Mouse (Mus musculus) frontal cortex, postnatal 25 days (tissue): ENCODE data around the gene Cd300lg.

Experiments used
- DNase-seq, 2 experiments: peaks; one replicate each; pipeline ENCODE4 v3.0.0; 2022; ENCODE audit warnings: low spot score in 2 of 2

The Cd300lg gene

GRCm38 (mm10) chr11:102025991-102026660, 15.2 kb upstream of the Cd300lg start:
- no peak for DNase-seq

DNA sequence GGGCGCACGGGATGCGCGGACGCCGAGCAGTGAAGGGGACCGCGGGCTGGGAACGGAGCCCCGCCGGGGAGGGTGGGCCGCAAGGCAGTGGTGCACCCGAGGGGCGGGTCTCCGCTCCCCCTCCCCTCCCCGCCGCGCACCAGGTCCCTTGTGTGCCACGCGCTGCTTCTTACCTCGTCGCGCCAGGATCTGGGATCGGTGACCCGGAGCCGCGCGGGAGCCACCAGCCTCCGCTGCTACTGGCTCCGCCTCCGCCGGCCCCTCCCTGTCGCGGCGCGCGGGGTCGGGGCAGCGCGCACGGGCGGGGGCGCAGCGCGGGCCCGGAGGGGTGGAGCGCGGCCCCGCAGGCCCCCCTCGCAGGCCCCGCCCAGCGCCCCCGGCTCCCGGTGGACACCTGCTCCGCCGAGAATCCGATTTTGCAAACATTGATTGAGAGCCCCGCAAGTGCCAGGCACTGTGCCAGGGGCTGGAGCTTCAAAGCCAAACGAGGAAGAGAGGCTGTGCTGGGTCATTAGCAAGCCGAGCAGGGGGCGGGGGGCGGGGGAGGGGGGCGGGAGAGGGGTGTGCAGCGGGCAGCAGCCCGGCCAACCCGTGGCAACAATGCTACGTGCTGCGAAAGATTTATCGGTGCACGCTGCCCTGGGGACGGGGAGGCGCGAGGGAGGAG, 14.5 kb upstream of the Cd300lg start:
- DNase-seq: peak in 1 of 2 experiments; percentile 35

- no peak for DNase-seq
Observed at GRCm38 (mm10) chr11:102027361-102028017, 13.8 kb upstream of the Cd300lg start.

DNA sequence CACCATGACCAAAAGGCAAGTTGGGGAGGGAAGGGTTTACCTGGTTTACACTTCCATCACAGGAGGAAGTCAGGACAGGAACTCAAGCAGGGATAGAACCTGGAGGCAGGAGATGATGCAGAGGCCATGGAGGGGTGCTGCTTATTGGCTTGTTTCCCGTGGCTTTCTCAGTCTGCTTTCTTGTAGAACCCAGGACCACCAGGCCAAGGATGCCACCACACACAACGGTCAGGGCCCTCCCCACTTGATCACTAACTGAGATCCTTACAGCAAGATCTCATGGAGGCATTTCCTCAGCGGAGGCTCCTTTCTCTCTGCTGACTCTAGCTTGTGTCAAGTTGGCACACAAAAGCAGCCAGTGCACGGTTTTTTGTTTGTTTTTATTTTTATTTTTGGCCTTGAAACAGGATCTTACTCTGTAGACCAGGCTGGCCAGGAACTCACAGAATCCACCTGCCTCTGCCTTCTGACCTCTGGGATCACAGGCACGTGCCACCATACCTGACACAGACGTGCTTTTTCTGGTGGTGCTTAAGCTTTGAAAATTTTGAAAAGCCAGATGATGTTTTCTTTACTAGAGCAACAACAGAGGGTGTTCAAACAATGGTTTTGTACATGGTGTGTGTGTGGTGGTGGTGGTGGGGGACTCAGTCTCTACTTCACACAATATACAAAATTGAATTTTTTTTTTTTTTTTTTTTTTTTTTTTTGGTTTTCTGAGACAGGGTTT, 13.1 kb upstream of the Cd300lg start, which contains the start of gene Mpp3:
Gene Mpp3, minus strand, starts transcription at position 375 of the 730 bp plus-strand sequence.
- DNase-seq: no peak

GRCm38 (mm10) chr11:102029304-102029703, 12.0 kb upstream of the Cd300lg start:
- DNase-seq: no peak

DNA sequence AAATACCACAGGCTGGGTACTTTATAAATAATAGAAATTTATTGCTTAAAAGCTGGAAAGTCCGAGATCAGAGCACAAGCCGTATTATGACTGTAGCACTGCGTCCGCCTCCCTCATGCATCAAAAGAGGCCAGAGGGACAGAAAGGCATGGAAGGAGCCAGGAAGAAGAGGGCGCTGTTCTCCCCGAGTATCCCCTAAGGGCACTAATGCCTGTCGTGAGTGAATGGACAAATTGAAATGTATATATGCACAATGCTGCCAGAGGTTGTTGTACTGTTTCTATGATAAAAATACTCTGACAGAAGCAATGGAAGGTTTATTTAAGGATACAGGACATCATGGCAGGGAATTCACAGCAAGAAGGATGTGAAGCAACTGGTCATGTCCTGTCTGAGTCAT, 11.3 kb upstream of the Cd300lg start:
- no peak for DNase-seq

DNA sequence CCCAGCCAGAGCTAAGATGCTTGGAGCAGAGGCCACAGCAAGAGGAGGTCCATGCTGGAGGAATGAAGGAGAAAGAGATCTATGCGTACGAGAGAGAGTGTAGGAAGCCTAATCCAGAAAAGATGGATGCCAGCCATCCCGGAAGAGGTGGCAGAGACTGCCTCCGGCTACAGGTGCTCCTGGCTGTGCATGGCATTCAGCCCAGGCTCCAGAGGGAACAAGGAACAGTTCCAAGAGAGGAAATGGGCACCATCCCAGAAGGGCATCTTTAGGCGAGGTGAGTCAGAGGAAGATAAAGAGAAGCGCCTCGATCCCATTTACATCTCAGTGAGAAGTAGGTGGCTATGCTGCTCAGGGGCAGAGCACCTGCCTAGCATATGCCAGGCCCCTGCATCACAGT, 10.2 kb upstream of the Cd300lg start:
- DNase-seq: no peak

GRCm38 (mm10) chr11:102033055-102033591, 8.2 kb upstream of the Cd300lg start:
- DNase-seq: no peak

DNA sequence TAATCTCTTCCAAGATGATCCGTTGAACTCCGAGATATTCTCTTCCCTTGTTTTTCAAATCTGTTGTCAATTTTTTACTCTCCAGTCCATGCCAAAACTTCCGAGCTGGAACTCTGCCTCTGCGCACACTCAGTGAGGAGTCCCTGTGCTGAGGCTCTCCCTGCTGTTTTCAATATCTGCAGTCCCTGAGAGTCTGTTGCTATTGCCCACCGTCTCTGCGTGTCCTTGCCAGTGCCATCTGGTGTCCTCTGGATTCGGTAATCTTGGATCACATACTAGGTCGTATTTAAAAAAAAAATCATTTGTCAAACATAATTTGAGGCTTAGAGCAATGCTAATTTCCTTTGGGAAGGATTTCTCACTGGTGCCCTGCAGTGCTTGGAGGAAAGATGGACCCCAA, 6.4 kb upstream of the Cd300lg start:
- no peak for DNase-seq

DNA sequence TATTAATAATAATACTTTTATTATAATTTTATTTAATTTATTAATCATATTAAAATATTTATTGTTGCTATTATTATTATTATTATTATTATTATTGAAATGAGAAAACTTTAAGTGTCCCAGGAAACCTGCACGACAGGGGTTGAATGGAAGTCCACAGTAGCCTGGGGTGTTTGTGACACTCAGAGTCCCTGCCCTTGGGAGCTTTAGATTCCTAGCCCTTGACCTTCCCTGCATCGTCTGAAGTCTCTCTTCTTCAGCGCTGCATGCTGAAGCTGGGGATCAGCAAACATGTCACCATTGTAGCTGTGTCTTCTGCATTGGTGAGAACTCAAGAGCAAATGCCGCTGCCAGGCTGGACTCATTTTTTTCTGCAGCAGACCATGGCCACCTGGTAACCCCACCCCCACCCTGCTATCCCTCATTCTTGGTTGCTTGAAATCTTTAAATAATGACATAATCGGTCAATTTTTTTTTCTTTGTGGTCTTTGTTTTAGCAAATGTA, 5.8 kb upstream of the Cd300lg start:
- DNase-seq: no peak

- no peak for DNase-seq
Observed at GRCm38 (mm10) chr11:102036336-102036735, 5.0 kb upstream of the Cd300lg start.

GRCm38 (mm10) chr11:102037789-102038188, 3.5 kb upstream of the Cd300lg start:
- DNase-seq: no peak

GRCm38 (mm10) chr11:102039487-102040137, 1.7 kb upstream of the Cd300lg start:
- DNase-seq: no peak

DNA sequence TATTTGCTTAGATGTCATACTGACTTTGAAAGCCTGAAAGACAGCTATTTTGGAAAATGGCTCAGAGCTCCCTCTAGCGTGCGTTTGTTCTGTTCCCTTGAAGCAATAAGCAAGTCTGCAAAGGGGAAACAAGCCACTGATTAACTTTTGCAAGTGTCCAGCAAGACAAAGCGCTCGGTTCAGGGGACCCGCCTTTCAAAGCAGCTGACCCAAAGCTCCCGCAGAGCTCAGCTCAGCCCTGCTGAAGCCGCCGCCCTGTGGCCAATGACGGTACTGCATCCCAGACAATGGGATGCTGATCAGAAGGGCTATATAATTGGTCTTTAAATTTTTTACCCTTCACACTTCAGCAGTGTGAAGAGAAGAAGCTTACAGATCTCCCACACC, 1.2 kb upstream of the Cd300lg start:
- peak; percentile 65 to 66 for DNase-seq

DNA sequence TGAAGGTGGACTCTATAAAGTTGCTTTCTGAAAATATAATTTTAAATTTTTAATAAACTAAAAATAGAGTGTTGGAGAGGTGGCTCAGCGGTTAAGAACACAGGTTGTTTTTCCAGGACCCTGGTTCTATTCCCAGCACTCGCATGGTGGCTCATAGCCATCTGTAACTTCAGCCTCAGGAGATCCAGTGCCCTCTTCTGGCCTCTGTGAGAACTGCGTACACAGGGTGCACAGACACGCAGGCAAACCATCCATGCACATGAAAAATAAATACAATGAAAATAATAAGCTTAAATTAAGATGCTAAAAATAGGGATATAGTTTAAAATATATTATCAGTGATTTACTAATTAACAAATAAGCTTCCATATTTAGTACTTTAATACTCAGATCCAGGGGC, 663 bp upstream of the Cd300lg start:
- no peak for DNase-seq

DNA sequence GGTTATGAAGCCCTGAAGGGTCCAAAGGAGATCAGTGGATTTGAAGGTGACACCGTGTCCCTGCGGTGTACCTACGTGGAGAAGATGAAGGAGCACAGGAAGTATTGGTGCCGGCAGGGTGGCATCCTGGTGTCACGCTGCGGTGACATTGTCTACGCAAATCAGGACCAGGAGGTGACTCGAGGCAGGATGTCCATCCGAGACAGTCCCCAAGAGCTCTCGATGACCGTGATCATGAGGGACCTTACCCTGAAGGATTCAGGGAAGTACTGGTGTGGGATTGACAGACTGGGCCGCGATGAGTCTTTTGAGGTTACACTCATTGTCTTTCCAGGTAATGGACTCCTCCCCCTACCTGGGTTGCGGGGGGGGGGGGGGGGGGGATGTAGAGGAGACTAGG, 1.7 kb downstream of the Cd300lg start:
- no peak for DNase-seq

- DNase-seq: no peak
Observed at GRCm38 (mm10) chr11:102043381-102043780, 2.1 kb downstream of the Cd300lg start.

DNA sequence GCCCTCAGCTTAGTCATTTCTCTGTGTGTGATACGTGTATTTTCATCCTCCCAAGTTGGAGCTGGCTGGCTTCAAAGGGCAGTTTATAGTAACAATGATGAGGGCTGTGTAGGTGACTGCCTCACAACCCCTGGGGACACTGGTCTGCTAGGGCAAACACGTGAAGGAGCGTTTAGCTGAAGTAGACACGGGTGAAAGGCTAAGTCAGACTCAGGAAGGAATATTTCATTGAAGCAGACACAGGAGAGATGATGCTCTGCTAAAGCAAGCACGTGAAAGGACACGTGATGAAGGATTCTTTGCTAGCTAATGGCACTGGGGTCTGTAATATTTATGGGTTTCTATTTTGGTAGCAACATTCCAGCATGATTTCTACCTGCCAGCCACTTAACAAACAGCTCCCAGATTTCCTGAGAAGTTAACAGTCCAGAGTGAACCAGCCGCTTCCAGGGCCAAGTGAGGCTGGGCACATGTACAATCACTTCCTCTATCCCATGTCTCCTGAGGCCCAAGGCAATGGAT, 3.4 kb downstream of the Cd300lg start:
- DNase-seq: no peak

DNA sequence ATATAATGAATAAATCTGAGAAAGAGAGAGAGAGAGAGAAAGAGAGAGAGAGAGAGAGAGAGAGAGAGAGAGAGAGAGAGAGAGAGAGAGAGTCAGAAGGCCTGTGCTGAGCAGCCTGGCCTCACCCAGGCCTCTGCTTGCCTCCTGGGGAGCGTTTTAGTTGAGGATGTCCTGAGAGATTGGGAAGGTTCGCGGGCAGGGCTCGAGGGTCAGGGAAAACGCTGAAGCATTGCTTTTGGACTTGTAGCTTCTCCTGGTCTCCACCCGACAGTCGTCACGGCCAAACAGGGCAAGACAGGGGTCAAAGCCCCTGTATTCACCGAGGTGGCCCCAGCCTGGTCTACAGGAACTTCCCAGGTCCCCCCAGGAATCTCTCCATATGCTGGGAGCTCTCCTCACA, 5.3 kb downstream of the Cd300lg start:
- DNase-seq: no peak

- DNase-seq: no peak
Observed at GRCm38 (mm10) chr11:102049875-102050482, 8.7 kb downstream of the Cd300lg start.

GRCm38 (mm10) chr11:102051541-102051940, 10.2 kb downstream of the Cd300lg start:
- no peak for DNase-seq
